Mouse (Mus musculus) megakaryocyte, embryonic 14.5 days (primary cell): Measurements from ENCODE around the gene Traf3ip3. TPM values are rescaled to one million over a fixed set of nuclear protein-coding genes. Genes with fewer than 3 reads are reported as not detected.

ENCODE experiments used
- H3K27me3 ChIP-seq: replicated peaks from 2 replicates; pipeline ENCODE3; 2012; ENCODE audit warnings: inconsistent platforms
- H3K36me3 ChIP-seq: replicated peaks from 2 replicates; pipeline ENCODE3; 2012; ENCODE audit warnings: low read length, inconsistent platforms, mixed read lengths
- H3K4me1 ChIP-seq: 2 replicates; pipeline ENCODE4 v1.6.1; 2012; ENCODE audit warnings: inconsistent platforms
- H3K4me3 ChIP-seq: replicated peaks from 2 replicates; pipeline ENCODE3; 2012; ENCODE audit warnings: moderate library complexity, mild to moderate bottlenecking, inconsistent platforms
- H3K9me3 ChIP-seq: 2 replicates; pipeline ENCODE4 v1.6.1; 2012; ENCODE audit warnings: inconsistent platforms
- FLI1 ChIP-seq: IDR thresholded peaks from 2 replicates; pipeline ENCODE4 v1.6.1; 2012; ENCODE audit warnings: low read length, inconsistent platforms, mixed read lengths
- GATA1 ChIP-seq: IDR thresholded peaks from 3 replicates; pipeline ENCODE4 v1.6.1; 2012; ENCODE audit warnings: mixed read lengths, low read length, inconsistent platforms, borderline replicate concordance
- polyA plus RNA-seq: library from polyadenylated mRNA; stranded (reverse); fragments of >175 nt; gene quantifications from 2 replicates; pipeline ENCODE4 v1.2.3, GENCODE M21; 2012; ENCODE audit warnings: low replicate concordance; ENCODE audit not compliant: insufficient read depth

Traf3ip3 gene
- polyA plus RNA-seq = 7.6 and 33.7 TPM in 2 replicates

DNA sequence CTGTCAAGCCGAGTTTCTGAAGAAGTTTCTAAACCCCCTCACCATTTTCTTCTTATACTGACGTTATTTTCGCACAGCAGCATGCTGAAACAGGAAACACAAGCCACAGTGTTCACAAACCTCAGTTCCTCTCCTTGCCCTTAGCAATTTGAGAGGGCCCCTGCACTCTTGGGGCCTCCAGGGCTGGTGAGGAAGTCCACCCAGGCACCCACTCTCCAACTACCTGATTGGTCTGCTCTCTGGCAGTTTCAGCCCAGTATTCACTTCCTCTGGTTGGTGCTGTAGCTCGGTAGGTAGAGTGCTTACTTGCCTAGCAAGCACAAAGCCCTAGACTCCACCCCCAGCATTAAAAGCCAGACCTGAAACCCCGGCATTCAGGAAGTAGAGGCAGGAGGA lies at the start of gene Traf3ip3:
Traf3ip3 (minus strand) TSS at position 321 of the 396 bp plus-strand sequence.
- peaks cover 26% of the 10 kb centered on the region for H3K36me3 ChIP-seq
- peak within 1 kb of the TSS; percentile 90 for H3K4me3 ChIP-seq
- TF ChIP-seq GATA1 (no peak), FLI1 (no peak)
- no peaks in the 10 kb centered on the region for H3K27me3 ChIP-seq
- H3K9me3 ChIP-seq = no peaks in the 10 kb centered on the region
- peaks cover 64% of the 10 kb centered on the region for H3K4me1 ChIP-seq

DNA sequence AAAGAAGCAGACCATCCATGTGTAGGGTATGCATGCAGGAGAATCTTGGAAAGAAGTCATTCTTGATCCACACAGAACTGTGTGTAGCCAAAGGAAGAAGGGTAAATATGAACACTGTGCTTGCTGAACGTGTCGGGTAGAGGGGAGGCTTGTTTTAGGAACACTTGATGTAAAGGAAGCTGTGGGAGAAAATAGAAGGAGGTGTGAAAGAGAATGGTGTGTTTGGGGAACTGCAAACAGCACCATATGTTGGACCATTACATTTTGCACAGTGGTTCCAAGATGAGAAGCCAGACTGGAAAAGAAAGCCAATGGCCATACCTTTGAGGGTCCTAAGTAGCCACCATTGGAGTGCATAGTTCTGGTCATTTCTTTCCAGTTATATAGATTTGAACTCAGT lies 48.5 kb upstream of the Traf3ip3 start:
- no peaks in the 10 kb centered on the region for H3K36me3 ChIP-seq
- no peaks in the 10 kb centered on the region for H3K27me3 ChIP-seq
- H3K4me3 ChIP-seq = no peak overlapping the region
- no peaks in the 10 kb centered on the region for H3K4me1 ChIP-seq
- no peak for TF ChIP-seq GATA1
- no peak for TF ChIP-seq FLI1
- H3K9me3 ChIP-seq = peaks cover 6% of the 10 kb centered on the region

DNA sequence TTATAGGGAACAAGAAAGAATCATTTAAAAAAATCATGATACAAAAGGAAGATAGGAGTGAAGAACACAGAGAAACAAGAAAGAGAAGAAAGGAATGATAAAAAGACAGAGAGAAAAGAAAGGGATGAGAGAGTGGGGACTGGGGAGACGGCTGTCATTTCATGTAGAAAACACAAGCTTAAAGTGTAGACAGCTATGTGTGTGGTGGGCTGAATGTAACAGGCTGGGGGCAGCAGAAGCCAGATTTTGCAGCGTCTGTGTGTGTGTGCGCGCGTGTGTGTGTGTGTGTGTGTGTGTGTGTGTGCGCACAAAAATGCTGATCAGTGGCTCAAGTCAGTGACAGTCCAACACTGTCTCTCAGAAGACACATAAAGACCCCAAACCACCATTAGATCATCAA lies 42.7 kb upstream of the Traf3ip3 start:
- peaks cover 4% of the 10 kb centered on the region for H3K27me3 ChIP-seq
- TF ChIP-seq FLI1 (no peak), GATA1 (no peak)

DNA sequence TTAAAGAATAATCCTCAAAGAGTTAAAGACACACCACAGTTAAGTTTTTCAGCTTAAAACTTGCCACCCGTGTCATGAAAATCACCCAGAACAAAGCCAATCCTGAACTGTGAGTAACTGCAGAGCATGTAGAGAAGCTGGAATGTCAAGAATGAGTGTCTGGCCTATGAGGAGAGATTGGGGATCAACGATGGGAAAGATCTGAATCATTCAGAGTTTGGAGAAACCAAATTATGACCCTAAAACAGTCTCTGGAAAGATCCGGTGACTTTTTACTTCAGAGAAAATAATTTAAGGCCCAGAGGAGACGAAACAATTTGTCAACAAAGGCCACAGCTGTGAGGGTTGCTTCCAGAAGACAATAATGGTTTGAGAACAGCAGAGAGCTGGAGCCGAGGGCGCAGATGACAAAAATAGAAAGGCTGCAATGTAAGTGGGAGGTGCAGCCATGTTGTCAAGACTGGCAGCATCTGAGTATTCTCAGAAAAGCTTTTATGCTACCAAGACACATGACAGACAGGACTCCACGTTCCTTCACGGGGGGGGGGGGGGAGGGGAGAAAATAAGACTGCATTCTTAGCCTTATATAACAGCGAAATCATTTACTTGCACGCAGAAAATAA lies 42.2 kb upstream of the Traf3ip3 start:
- TF ChIP-seq FLI1 (no peak), GATA1 (no peak)
- H3K36me3 ChIP-seq = no peaks in the 10 kb centered on the region
- H3K4me3 ChIP-seq = no peak overlapping the region
- no peaks in the 10 kb centered on the region for H3K4me1 ChIP-seq
- H3K27me3 ChIP-seq = peaks cover 4% of the 10 kb centered on the region
- no peaks in the 10 kb centered on the region for H3K9me3 ChIP-seq

More for the DNA sequence above, 42.7 kb upstream of the Traf3ip3 start:
- H3K36me3 ChIP-seq = no peaks in the 10 kb centered on the region
- H3K9me3 ChIP-seq = no peaks in the 10 kb centered on the region
- no peaks in the 10 kb centered on the region for H3K4me1 ChIP-seq
- H3K4me3 ChIP-seq = no peak overlapping the region

DNA sequence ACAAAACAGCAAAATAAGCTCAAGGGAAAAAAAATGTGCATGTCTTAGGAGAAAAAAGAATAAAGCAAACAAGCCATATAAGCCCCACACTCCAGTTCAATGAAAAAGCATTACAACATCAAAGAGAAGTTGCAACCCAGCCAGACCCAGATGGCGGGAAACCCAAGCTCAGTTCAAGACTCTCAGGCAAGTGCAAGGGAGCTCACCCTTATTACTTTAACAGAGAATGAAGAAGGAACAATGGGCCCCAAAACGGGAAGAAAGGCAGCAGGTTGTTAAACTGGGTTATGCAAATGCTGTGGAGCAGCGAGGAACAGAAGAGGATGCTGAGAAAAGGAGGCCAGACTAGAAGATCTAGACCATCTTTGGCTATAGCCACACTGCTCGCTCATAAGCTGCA lies 41.4 kb upstream of the Traf3ip3 start:
- no peaks in the 10 kb centered on the region for H3K4me1 ChIP-seq
- H3K27me3 ChIP-seq = peaks cover 4% of the 10 kb centered on the region
- H3K36me3 ChIP-seq = no peaks in the 10 kb centered on the region
- TF ChIP-seq FLI1 (no peak), GATA1 (no peak)
- H3K9me3 ChIP-seq = no peaks in the 10 kb centered on the region
- no peak overlapping the region for H3K4me3 ChIP-seq

DNA sequence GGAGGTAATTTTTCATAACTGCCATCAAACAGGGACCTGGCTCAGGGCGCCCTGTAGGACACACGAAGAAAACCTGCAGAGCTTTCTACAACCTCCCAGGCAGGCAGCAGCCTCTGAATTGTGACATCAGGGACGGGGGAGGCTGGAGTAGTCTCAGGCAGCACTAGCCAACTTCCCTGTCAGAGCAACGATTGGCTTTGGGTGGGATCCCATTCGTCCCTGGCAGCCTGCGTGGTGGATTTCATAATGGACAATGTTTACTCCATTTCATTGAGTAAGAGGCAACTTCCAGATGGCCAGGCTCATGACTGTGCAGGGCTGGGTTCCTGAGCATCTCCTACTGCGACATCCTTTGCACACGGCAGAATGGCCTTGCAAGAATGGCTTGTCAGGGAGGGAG lies 40.7 kb upstream of the Traf3ip3 start:
- H3K9me3 ChIP-seq = no peaks in the 10 kb centered on the region
- no peaks in the 10 kb centered on the region for H3K36me3 ChIP-seq
- no peak for TF ChIP-seq GATA1
- TF ChIP-seq FLI1 = no peak
- H3K27me3 ChIP-seq = peaks cover 4% of the 10 kb centered on the region
- H3K4me1 ChIP-seq = no peaks in the 10 kb centered on the region
- no peak overlapping the region for H3K4me3 ChIP-seq

DNA sequence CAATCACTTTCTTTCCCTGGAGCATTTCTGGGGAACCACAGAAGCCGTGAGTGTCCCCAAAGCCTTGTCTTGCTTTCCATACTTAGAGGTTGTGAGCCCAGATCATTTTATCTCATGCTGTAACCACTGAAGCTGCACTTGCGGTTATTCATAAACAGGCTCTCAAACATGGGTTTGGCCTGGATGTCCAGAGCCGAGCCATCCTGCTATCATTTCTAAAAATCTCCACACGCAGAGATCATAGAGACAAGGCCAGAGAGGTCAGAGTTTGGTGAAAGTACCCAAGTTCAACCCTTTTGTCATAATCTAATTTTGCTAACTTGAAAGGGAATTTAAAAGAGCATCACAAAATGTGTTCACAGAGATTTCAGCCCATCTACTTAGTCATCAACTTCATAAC lies 39.9 kb upstream of the Traf3ip3 start:
- H3K9me3 ChIP-seq = no peaks in the 10 kb centered on the region
- H3K27me3 ChIP-seq = peaks cover 4% of the 10 kb centered on the region
- no peaks in the 10 kb centered on the region for H3K4me1 ChIP-seq
- no peaks in the 10 kb centered on the region for H3K36me3 ChIP-seq
- no peak overlapping the region for H3K4me3 ChIP-seq
- TF ChIP-seq FLI1 (no peak), GATA1 (no peak)

DNA sequence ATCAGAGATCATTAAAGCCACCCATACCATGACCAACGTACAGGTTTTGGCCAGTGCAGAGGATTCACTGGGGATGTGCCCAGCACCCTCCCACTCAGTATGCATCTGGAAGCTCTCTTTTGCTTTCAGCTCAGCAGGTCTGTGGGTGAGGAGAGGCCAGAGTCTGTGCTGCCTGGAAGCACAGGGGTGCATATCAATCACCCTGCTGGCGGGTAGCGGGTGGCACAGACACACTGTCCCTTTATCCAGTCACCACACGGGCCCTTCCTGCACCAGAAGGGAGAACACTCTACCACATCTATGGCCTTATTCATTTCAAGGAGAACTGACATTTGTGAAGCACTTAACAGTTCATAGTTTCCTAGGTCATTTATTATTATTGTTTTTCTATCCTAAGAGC lies 36.9 kb upstream of the Traf3ip3 start:
- Histone ChIP-seq H3K36me3 (no peaks in the 10 kb centered on the region), H3K4me1 (no peaks in the 10 kb centered on the region), H3K9me3 (no peaks in the 10 kb centered on the region), H3K27me3 (peaks cover 4% of the 10 kb centered on the region), H3K4me3 (no peak overlapping the region)
- TF ChIP-seq GATA1 (no peak), FLI1 (no peak)

DNA sequence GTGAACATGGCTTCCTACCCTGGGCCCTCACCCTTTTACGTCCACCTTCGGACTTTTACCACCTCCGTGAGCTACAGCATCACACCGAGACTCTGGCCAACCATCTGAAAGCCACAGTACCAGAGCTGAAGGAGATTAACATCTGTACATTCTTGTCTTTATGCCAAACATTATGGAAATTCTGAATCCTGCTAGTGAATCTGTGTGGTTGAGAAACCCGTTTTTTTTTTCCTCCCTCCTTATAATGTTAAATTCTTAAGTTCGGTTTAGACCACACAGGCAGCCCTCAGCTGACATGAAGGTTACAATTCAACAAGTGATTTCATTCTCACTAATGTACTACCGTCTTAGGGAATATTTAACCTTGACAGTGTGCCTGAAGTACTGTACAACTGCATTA lies 33.4 kb upstream of the Traf3ip3 start:
- Histone ChIP-seq H3K4me1 (peaks cover 5% of the 10 kb centered on the region; the same call in 1 of the 2 replicates), H3K4me3 (no peak overlapping the region), H3K9me3 (no peaks in the 10 kb centered on the region), H3K27me3 (peaks cover 3% of the 10 kb centered on the region), H3K36me3 (no peaks in the 10 kb centered on the region)
- no peak for TF ChIP-seq FLI1
- no peak for TF ChIP-seq GATA1

DNA sequence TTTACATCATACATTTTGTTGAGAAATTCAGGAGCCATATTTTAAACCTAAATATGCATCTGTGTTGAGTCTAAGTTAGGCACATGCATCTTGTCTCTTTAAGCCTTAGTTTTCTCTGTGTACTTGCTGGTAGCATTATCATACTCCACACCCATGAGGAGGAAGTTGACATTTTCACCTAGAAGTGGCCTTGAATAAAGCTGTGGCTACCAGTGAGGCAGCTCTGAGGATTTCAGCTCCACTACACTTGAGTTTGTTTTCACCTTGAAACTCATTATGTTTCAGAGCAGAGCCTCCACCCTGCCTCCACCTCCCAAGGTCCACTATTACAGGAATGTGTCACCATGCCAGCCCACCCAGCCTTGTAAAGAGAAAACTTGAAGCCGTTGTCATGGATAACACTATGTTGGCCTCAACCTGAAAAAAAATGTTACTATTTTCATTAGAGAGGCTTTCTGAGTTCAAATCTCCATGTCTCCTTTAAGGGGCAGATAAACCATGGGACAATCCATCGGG lies 32.7 kb upstream of the Traf3ip3 start:
- H3K36me3 ChIP-seq = no peaks in the 10 kb centered on the region
- peaks cover 3% of the 10 kb centered on the region for H3K27me3 ChIP-seq
- H3K9me3 ChIP-seq = no peaks in the 10 kb centered on the region
- TF ChIP-seq GATA1 (no peak), FLI1 (no peak)
- H3K4me3 ChIP-seq = no peak overlapping the region
- peaks cover 5% of the 10 kb centered on the region; the same call in 1 of the 2 replicates for H3K4me1 ChIP-seq
